Mouse (Mus musculus) brain, embryonic 14.5 days (tissue): ENCODE data around the gene Ubl4b. TPM values are rescaled to one million over a fixed set of nuclear protein-coding genes. Genes with fewer than 3 reads are reported as not detected.

ENCODE experiments used
- DNase-seq: peaks from one replicate; pipeline ENCODE4 v3.0.0-alpha.2; 2011; ENCODE audit warnings: low read depth
- CTCF ChIP-seq: fragments of 200-500 bp; IDR thresholded peaks from 2 replicates; pipeline ENCODE4 v1.5.1; 2012; ENCODE audit warnings: inconsistent platforms, mild to moderate bottlenecking, moderate library complexity, borderline replicate concordance; ENCODE audit not compliant: insufficient read depth, insufficient read length; ENCODE audit errors: extremely low read depth
- POLR2A ChIP-seq: fragments of 200-500 bp; IDR thresholded peaks from 2 replicates; pipeline ENCODE4 v1.6.1; 2012; ENCODE audit warnings: mild to moderate bottlenecking, inconsistent platforms, borderline replicate concordance; ENCODE audit not compliant: poor library complexity, insufficient read depth, insufficient read length, severe bottlenecking; ENCODE audit errors: extremely low read depth
- polyA plus RNA-seq: library from polyadenylated mRNA; depleted of rRNA; stranded (reverse); fragments of >200 nt; gene quantifications from 2 replicates; pipeline ENCODE4 v1.2.3, GENCODE M21; 2012

The Ubl4b gene
- polyA plus RNA-seq, 1 experiment = not detected

- TF ChIP-seq CTCF = no peak
- no peak for TF ChIP-seq POLR2A
- DNase-seq = peak; percentile 39
Observed at GRCm38 (mm10) chr3:107582875-107583767, 28.2 kb upstream of the Ubl4b start.

- TF ChIP-seq CTCF (no peak), POLR2A (no peak)
- DNase-seq = peak; percentile 42
Observed at GRCm38 (mm10) chr3:107582130-107582874, 27.4 kb upstream of the Ubl4b start.

- TF ChIP-seq POLR2A (no peak), CTCF (no peak)
- no peak for DNase-seq
Observed at GRCm38 (mm10) chr3:107581103-107582010, 26.5 kb upstream of the Ubl4b start.

GRCm38 (mm10) chr3:107579466-107579865 is 24.6 kb upstream of the Ubl4b start:
- DNase-seq = peak; percentile 75
- no peak for TF ChIP-seq POLR2A
- peak; percentile 70; the same call in 1 of the 2 replicates for TF ChIP-seq CTCF

GRCm38 (mm10) chr3:107577810-107578390 is 23.0 kb upstream of the Ubl4b start:
- DNase-seq = no peak
- TF ChIP-seq CTCF (no peak), POLR2A (no peak)

GRCm38 (mm10) chr3:107576807-107577206 is 21.9 kb upstream of the Ubl4b start:
- no peak for DNase-seq
- no peak for TF ChIP-seq CTCF
- no peak for TF ChIP-seq POLR2A

- DNase-seq = no peak
- TF ChIP-seq POLR2A (no peak), CTCF (peak; percentile 38; the same call in 1 of the 2 replicates)
Observed at GRCm38 (mm10) chr3:107571205-107571604, 16.3 kb upstream of the Ubl4b start.

- TF ChIP-seq POLR2A (no peak), CTCF (no peak)
- peak; percentile 75 for DNase-seq
Observed at GRCm38 (mm10) chr3:107568721-107569120, 13.8 kb upstream of the Ubl4b start.

- no peak for DNase-seq
- TF ChIP-seq POLR2A (no peak), CTCF (no peak)
Observed at GRCm38 (mm10) chr3:107567766-107568165, 12.9 kb upstream of the Ubl4b start.

- TF ChIP-seq POLR2A (no peak), CTCF (no peak)
Observed at GRCm38 (mm10) chr3:107565331-107565730, 10.5 kb upstream of the Ubl4b start.

GRCm38 (mm10) chr3:107563880-107564279 is 9.0 kb upstream of the Ubl4b start:
- no peak for TF ChIP-seq POLR2A
- no peak for TF ChIP-seq CTCF
- DNase-seq = no peak

More at GRCm38 (mm10) chr3:107565331-107565730, 10.5 kb upstream of the Ubl4b start:
- DNase-seq = no peak

GRCm38 (mm10) chr3:107562591-107562990 is 7.7 kb upstream of the Ubl4b start:
- no peak for DNase-seq
- TF ChIP-seq CTCF = no peak
- TF ChIP-seq POLR2A = no peak

- TF ChIP-seq CTCF (no peak), POLR2A (no peak)
- DNase-seq = no peak
Observed at GRCm38 (mm10) chr3:107562104-107562503, 7.2 kb upstream of the Ubl4b start.

- DNase-seq = peak; percentile 65
- TF ChIP-seq CTCF = peak; percentile 86
- no peak for TF ChIP-seq POLR2A
Observed at GRCm38 (mm10) chr3:107559183-107559582, 4.3 kb upstream of the Ubl4b start.
